Mouse (Mus musculus): Measurements from ENCODE around the gene Pmpcb.
"Not testable (repeated sequence)": the region's sequence is repeated elsewhere in the genome, so short reads cannot be mapped to it uniquely, and the experiment has no call there.

The Pmpcb gene

DNA sequence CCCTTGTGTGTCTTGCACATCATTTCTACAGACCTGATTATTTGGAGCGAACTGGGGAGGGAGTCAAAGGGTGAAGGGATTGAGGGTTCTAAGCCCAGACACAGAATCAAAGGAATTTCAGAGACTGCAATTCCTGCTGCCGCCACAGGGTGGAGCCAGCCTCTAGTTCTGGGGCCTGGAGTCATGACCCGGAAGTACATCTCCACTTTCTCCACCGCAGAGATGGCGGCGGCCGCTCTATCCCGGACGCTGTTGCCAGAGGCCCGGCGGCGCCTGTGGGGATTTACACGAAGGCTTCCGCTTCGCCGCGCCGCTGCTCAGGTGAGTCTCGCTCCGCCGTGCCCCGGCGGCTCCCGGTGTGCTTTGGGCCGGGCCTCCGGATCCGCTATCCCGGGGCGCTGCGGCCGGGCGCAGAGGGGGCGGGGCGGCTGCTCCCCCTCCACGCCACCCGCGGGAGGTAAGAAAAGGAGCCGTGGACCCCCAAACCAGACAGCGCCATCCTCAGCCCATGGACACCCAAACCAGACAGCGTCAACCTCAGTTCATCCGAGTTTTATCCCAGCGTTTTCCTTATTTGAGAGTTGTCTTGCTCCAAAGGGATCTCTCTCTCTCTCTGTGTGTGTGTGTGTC is at the start of gene Pmpcb:
TSS of gene Pmpcb (plus strand) at position 186 of the 630 bp plus-strand sequence.
- DNase-seq (ENCODE audit: low read depth, low spot score) = peak; percentile 87

DNA sequence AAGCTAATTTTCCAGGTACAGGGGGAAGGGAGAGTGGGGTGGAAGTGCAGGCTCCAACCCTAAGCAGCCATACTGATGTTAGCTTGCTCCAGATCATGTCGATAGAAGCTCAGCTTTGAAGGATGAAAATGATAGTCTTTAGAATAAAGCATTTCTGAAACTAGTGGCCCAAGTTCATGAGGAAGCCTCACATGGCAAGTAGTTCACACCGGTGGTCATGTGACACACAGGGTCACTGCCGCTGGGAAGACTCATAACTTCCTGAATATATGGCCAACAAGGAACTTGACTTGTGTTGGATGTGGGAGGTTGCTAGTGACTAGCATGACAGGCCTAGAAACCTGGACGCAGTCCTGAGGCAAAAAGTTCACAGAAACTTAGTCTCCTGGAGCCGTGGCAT is 44.7 kb upstream of the Pmpcb start:
- no peak for DNase-seq (ENCODE audit: low read depth, low spot score)

DNA sequence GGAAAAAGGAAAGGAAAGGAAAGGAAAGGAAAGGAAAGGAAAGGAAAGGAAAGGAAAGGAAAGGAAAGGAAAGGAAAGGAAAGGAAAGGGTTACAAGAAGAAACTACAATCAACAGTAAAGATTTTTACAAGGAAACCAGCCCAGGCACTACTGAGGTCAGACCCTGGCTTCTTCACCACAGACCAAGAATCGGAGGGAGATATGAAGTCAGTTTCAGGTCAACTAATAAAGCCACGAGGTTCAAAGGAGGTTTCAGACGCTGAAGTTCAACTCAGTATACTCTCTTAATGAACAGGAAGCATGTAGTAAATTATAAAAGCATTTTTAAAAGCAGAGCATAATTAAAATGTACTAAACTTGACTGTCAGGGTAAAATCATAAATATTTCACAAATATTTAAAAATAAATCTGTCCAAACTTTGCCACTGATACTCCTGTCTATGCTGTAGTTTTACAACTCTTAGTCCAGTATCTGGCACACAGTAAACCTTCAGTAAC is 43.5 kb upstream of the Pmpcb start:
- no peak for DNase-seq (ENCODE audit: low read depth, low spot score)

DNA sequence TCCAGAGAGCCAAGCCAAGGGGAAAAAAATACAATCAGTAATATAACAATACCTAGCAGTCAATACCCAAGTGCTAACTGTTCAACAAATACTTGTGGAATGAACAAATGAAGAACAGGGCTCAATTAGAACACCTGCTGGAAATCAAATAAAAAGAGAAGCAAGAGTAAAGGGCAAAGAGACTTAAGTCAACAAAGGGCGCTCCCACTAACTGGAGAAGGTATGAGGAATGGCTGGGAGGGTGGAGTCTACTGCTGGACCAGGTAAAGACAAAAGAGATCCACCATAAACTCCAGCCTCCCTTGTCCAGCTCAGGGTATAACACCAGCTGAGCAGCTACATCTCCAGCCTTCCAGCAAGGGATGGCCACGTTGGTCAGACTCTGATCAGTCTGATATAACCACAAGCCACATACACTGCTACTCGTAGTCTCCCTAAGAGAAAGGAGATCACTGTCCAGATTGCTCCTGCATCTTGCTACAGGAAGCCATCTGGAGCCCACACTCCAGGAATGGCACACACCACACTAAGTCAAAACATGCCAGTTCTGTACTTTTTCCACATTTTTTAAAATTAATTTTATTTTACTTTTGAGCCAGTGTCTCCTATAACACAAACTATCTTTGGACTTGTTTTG is 42.0 kb upstream of the Pmpcb start:
- DNase-seq (ENCODE audit: low read depth, low spot score) = no peak

DNA sequence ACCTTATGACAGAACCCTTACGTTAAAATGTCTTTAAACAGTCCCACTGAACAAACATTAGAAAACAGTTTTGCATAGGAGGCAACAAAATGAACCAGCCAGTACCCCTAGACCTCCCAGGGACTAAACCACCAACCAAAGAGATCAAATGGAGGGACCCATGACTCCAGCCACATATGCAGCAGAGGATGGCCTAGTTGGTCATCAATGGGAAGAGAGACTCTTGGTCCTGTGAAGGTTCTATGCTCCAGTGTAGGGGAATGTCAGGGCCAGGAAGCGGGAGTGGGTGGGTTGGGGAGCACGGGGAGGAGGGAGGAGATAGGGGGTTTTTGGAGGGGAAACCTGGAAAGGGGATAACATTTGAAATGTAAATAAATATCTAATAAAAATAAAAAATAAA is 37.4 kb upstream of the Pmpcb start:
- not testable (repeated sequence) for DNase-seq (ENCODE audit: low read depth, low spot score)

DNA sequence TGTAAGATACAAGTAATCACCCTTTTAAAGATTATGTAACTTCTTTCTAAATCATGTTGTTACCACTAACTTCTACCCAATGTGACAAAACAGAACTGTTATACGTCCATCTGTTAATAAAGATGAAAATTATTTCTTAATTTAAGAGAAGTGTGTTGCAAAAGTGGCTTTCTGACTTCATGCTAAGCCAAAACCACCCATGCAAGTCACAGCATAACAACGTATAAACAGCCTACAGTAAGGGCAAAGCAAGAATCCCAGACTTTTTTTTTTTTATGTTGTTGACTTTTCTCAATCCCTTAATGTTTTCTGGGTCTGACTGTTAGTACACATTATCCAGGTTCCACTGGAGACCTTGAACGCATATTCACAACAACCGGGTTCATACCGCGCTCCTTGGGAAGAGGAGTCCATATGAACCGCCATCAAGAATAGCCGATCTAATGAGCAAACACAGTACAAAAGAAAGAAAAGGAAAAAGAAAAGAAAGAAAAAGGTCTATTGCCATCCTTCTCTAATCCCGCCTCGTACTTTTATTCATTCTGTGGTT is 36.6 kb upstream of the Pmpcb start:
- no peak for DNase-seq (ENCODE audit: low read depth, low spot score)

DNA sequence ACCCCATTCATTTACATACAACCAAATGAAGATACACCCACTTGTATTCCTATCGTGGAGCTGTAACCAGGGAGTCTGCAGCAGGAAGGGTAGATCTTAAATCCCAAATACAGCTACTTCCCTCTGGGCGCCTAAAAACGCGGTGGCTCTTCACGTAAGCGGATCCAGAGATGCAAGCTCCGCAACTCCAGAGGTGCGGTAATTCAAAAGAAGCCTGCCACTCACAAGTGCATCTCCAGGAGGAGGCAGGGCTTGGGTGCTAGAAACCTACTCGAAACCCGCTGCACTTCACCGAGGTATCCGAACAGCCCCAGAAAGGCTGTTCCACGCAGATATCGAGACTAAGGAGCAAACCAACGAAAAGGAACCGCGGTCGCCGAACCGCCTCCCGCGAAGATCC is 36.0 kb upstream of the Pmpcb start:
- DNase-seq (ENCODE audit: low read depth, low spot score) = no peak

DNA sequence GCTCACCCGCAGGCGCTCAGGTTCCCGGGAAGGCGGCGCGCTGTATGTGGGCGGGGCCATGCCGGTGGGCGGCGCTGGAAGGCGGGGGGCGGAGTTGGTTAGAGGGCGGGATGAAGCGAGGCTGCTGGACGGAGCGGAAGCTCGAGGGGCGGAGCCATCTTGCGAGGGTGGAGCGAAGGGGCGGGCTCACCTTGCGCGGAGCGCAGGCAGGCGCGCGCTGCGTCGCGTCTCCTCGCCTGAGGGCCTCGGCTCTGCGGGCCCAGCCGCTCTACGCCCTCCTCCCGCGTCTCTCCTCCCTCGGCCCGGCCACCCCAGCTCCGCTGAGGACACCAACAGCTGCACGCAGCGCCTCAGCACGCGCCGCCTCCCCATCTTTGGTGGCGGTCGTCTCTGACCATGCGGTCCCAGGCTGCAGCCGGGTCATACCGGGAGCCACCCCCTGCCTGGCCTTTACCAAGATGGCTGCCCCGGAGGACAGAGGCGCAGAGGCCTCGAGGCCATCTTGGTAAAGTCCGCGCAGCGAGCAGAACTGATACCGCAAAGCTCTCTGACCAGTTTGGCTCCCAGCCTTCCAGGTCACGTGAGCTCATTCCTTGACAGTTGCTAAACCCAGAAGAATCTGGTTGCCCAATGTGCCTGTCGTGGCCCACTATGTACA is 35.5 kb upstream of the Pmpcb start, which contains the start of gene Napepld:
TSS of gene Napepld (minus strand) at position 46 of the 658 bp plus-strand sequence.
- peak; percentile 98 for DNase-seq (ENCODE audit: low read depth, low spot score)

DNA sequence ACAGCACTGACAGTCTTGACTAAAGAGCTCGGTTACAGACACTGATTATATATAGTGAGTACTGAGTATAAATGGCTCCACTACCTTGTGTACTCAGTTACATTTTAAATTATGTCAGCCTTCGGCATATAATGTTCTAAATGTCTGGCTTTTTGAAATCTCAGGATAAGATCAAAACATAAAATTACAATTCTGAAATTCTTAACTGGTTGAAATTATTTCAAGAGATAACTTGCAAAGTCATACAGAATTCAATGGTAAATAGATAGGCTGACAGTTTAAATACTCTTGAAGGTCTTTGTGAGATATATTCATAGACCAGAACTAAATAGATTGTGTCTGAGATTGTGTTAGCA is 35.0 kb upstream of the Pmpcb start:
- DNase-seq (ENCODE audit: low read depth, low spot score) = no peak

DNA sequence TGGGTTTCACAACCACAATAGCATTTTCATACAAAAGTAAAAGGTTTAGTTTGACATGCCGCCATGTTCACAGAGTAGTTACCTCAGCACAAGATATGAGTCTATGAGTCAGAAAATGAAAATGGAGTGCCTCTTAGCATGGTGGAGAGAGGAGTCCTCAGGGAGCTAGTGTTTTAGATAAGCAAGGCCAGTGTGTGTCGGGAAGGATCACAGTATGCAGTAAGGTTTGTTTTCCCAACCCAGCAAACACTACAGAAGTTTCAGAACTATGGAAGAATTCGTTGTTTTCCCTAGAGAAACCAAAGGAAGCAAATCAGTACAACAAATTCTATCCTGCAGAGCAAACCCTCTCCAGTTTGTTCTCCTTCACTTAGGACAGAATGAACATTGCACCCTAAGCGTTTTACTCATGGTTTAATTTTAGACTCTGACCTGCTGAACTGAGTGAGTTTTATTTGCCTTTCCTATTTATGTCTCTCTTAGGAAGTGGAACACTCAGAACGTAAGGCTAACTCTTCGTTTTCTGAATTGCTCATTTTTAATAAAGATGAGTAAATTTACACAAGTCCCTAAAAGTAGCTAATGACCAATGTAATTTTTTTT is 34.0 kb upstream of the Pmpcb start:
- no peak for DNase-seq (ENCODE audit: low read depth, low spot score)

DNA sequence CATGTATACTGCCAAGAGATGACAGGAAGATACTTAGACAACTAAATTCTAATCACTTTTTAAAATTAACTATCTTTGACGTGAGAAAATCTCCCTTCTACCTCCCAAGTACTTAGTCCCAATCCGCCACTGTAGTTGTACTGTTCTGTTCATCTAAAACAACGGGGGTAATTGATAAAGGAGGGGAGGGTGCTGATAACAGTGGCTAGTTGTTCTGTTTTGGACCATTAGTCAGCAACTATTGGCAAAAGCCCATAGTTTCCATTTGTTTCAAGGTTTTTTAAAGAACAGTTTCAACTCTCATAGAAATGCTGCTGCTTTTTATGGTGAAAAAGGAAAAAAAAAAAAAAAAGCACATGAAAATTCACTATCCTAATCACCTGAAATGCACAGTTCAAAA is 33.2 kb upstream of the Pmpcb start:
- DNase-seq (ENCODE audit: low read depth, low spot score) = no peak

DNA sequence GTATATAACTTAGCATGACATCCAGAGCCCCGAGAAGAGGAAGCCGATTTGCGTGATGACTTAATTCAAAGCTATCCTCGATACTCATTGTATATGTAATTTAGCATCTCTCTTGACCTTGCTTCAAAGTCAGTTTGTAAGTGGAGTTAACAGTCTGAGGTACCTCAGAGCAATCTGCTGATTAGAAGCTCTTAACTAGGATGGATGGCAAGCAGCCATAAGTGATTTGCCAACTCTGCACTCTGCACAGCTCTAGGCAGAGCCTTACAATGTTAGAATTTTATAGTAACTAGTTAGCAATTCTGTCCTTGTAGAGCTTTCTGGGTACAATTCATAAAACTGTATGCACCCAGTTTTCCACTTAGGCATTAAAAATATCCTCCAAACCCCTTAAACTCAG is 30.4 kb upstream of the Pmpcb start:
- DNase-seq (ENCODE audit: low read depth, low spot score) = no peak

DNA sequence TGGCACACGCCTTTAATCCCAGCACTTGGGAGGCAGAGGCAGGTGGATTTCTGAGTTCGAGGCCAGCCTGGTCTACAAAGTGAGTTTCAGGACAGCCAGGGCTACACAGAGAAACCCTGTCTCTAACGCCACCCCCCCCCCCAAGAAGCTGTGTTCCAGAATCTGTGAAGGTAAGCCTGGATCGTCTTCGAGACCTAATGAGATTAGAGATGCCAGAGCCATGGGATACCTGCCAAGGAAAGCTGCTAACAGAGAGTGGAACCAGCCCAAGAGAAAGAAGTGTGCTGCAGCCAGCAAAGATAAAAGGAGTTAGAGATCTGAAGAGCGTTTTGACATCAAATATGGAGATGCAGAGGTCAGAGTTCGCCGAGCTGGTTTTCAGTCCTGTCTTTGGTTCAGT is 28.9 kb upstream of the Pmpcb start:
- DNase-seq (ENCODE audit: low read depth, low spot score) = not testable (repeated sequence)

DNA sequence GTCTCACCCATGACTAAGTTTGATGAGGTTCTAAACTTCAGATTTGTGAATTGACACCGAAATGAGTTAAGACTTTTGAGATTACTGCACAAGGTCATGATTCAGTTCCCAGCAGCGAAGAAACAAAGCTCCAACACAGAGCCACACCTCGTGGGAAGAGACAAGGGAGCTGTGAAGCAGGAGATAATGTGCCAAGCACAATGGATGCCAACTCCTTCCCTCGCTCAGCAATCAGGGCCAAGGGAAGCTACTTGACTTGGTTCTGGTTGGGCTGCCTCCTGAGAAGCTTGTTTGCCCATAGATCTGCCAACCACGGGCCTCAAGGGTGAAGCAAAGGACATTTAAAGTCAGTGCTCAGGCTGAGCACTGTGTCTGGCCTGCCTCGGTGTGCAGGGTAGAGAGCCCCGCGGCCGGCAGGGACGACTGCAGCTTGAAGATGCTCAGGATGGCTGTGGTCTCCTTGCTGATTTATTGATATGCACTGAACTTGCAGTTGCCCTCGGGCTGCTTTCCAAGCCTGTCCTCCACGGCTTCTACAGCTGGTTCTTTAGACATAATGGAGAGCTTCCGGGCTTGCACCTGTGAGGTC is 24.7 kb upstream of the Pmpcb start:
- DNase-seq (ENCODE audit: low read depth, low spot score) = no peak

DNA sequence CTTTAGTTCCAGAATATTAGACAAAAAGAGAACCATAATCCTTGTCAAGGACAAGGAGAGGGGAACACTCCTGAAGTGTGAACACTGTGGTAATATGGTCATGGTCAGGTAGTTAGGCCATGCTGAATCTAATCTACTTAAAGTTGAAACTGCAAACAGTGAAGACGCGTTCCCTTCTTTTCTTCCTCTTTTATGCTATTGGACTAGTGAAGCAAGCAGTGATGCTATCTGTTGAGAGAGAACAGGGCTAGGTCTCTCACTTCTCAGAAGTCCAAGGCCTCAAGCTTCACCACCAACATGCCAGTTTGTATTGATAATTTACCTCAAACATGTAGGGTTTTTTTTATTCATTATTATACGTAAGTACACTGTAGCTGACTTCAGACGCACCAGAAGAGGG is 22.5 kb upstream of the Pmpcb start:
- DNase-seq (ENCODE audit: low read depth, low spot score) = no peak

DNA sequence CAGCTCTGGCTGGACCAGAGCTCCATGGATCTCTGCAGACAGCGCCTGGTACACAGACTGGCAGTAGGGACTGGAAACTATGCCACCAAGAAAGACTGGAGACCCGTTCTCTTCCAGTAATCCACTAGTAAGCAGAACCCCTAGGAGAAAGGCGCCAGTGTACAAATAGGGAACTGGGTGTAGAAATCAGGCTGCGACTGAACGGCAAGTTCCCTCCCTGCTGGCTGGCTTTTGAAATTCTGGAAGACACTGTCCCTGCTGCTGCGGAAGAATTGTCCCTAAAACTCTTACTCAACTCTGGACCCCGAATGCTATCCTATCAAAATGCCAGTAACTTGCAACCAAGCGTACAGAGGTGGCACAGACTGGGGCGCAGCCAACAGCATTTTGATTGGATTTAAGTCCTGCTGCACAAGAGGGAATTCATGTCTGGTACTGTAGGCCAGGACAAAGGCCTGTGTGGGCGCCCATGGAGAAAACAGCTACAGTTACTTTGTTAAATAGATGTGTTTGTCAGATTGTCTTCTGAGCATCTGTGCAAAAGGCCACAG is 19.7 kb upstream of the Pmpcb start:
- DNase-seq (ENCODE audit: low read depth, low spot score) = no peak

DNA sequence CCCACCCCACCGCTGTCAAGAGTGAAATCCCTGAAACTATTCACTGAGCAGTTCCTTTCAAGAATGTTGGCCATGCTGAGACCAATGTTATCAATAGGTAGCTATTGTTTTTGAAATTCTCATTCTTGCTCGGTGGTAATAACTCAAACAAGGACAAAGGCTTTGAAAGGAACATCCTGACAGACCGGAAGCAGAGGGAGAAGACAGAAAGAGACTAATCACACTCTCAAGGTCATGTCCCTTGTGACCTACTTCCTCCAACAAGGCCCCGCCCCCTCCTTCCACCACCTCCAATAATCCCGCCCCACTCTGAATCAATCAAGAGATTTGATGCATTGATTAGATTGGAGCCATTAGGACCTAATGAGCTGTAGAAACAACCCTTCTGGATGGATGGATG is 18.4 kb upstream of the Pmpcb start:
- DNase-seq (ENCODE audit: low read depth, low spot score) = no peak

DNA sequence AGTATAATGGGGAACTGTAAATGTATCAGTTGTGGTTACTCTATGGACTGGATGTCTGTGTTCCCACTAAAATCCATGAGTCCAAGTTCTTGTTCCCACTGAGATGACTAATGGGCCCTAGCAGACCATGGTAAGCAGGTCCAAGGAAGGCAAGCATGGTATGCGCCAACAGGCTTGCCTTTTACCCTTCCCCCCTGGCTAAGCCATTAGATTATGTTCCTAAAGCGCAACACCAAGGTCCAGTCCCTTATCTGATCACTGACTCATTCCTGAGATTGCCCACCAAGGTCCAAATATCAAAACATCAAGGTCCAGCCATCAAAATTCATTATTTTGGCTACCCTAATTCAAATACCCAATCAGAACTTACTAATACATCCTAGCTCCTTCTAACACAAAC is 17.7 kb upstream of the Pmpcb start:
- no peak for DNase-seq (ENCODE audit: low read depth, low spot score)

DNA sequence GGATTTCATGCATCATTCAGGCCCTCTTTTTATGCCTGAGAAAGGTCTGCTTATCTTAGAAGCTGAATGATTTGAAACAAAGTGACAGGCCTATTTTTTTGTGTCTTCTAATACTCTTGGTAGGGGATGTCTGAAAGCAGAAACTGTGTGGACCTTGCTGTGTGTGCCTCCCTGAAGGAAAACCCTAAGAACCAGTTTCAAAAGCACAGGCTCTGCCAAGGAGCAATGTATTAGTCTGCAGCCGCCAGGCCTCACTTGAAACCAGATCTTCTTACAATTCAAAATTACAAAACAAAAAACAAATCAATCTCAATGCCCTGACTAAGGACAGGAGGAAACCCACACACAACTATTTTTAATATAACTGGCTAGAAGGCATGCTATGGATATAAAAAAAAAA is 12.5 kb upstream of the Pmpcb start:
- no peak for DNase-seq (ENCODE audit: low read depth, low spot score)

DNA sequence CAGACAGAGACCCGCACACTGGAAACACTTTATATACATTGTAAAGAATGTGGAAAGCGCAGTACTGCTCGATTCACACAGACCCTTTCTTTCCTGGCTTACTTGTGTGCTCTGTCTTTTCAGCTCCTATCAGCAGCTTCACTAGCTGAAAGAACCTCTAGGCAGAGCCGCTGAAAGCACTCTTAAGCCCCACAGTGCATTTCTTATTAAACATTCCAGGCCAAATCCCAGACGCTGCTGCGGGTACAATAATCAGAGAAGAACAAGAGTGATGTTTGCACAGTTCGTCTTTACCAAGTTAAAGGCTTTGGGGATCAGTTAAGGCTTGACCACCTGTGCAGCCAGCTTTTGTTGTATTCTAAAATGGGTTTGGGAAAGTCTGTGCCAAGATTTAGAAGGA is 12.1 kb upstream of the Pmpcb start:
- DNase-seq (ENCODE audit: low read depth, low spot score) = no peak

DNA sequence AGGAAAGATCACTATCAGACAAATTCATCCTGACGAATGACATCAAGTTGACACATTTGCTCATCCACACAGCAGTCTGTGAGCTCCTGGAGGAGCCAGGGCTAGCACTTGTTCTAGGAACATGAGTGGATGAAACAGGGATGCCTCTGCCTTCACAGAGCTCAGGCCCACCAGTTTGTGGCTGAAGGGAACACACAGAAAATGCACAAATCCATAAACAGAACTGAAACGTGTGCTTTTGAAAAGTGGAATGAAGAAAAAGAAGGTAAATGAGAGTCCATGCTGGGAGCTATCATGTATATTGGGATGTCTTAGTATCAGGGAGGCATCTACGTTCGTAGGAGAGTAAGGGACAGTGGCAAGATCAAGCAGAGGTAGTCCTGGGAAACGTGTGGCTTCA is 7.8 kb upstream of the Pmpcb start:
- DNase-seq (ENCODE audit: low read depth, low spot score) = no peak

All from forelimb bud, embryonic 11.5 days (tissue).